Mouse (Mus musculus): ENCODE results near the gene Vwa5b2. TPM values are rescaled to one million over a fixed set of nuclear protein-coding genes. Genes with fewer than 3 reads are reported as not detected.

The Vwa5b2 gene
- polyA plus RNA-seq, 1 experiment, result 0.04 TPM

- TF ChIP-seq USF1 (IDR thresholded peaks at IDR 0.05; ENCODE audit: low read depth) (no peak), TCF3 (IDR thresholded peaks at IDR 0.05; ENCODE audit: insufficient read length, low read depth) (no peak)
- Histone ChIP-seq H3K79me2 (ENCODE audit: control insufficient read depth, insufficient read depth) (no peaks in the 10 kb centered on the region), H3K4me2 (ENCODE audit: low read depth) (no peak overlapping the region), H3K4me3 (no peak overlapping the region), H3ac (ENCODE audit: control insufficient read depth, insufficient read length) (no peak overlapping the region), H3K27me3 (ENCODE audit: control insufficient read depth, insufficient read depth, insufficient read length) (no peaks in the 10 kb centered on the region), H3K36me3 (ENCODE audit: control insufficient read depth, insufficient read depth) (no peaks in the 10 kb centered on the region)
Measured at GRCm38 (mm10) chr16:20638367-20638766, 49.1 kb downstream of the Vwa5b2 start.

GRCm38 (mm10) chr16:20642161-20642560 is 52.9 kb downstream of the Vwa5b2 start:
- Histone ChIP-seq H3K27me3 (ENCODE audit: control insufficient read depth, insufficient read depth, insufficient read length) (no peaks in the 10 kb centered on the region), H3K79me2 (ENCODE audit: control insufficient read depth, insufficient read depth) (no peaks in the 10 kb centered on the region)
- TF ChIP-seq TCF12 (IDR thresholded peaks at IDR 0.05; ENCODE audit: insufficient read depth, poor library complexity, severe bottlenecking), result no peak
- TF ChIP-seq CEBPB (IDR thresholded peaks at IDR 0.05; ENCODE audit: insufficient read depth, poor library complexity, severe bottlenecking), result no peak
- TF ChIP-seq E2F4 (IDR thresholded peaks at IDR 0.05; ENCODE audit: insufficient read depth), result no peak
- TF ChIP-seq REST (IDR thresholded peaks at IDR 0.05; ENCODE audit: insufficient read depth, insufficient read length), result no peak
- no peak for TF ChIP-seq MYOD1 (IDR thresholded peaks at IDR 0.05; ENCODE audit: control insufficient read depth in 1 of 3, insufficient read length in 2 of 3, low read depth in 2 of 3)
- TF ChIP-seq SRF (IDR thresholded peaks at IDR 0.05; ENCODE audit: control insufficient read depth, insufficient read length, low read depth), result no peak
- TF ChIP-seq USF1 (IDR thresholded peaks at IDR 0.05; ENCODE audit: low read depth), result no peak
- no peak for TF ChIP-seq TCF3 (IDR thresholded peaks at IDR 0.05; ENCODE audit: insufficient read length, low read depth)
- no peak for TF ChIP-seq POLR2A (IDR thresholded peaks at IDR 0.05; ENCODE audit: insufficient read length, low read depth)
- no peak for TF ChIP-seq MAX (IDR thresholded peaks at IDR 0.05; ENCODE audit: low read depth)
- TF ChIP-seq POLR2AphosphoS2 (IDR thresholded peaks at IDR 0.05; ENCODE audit: insufficient read length, low read depth), result no peak
- TF ChIP-seq MYOG (IDR thresholded peaks at IDR 0.05; ENCODE audit: control insufficient read depth in 1 of 3, insufficient read depth in 1 of 3, insufficient read length in 2 of 3, low read depth in 2 of 3), result no peak

GRCm38 (mm10) chr16:20643911-20644310 is 54.6 kb downstream of the Vwa5b2 start:
- no peak for TF ChIP-seq MAX (IDR thresholded peaks at IDR 0.05; ENCODE audit: low read depth)
- no peak for TF ChIP-seq USF1 (IDR thresholded peaks at IDR 0.05; ENCODE audit: low read depth)
- TF ChIP-seq POLR2A (IDR thresholded peaks at IDR 0.05; ENCODE audit: insufficient read length, low read depth), result no peak
- TF ChIP-seq CEBPB (IDR thresholded peaks at IDR 0.05; ENCODE audit: insufficient read depth, poor library complexity, severe bottlenecking), result no peak
- no peak for TF ChIP-seq TCF3 (IDR thresholded peaks at IDR 0.05; ENCODE audit: insufficient read length, low read depth)
- no peak for TF ChIP-seq MYOG (IDR thresholded peaks at IDR 0.05; ENCODE audit: control insufficient read depth in 1 of 3, insufficient read depth in 1 of 3, insufficient read length in 2 of 3, low read depth in 2 of 3)
- TF ChIP-seq REST (IDR thresholded peaks at IDR 0.05; ENCODE audit: insufficient read depth, insufficient read length), result no peak
- TF ChIP-seq MYOD1 (IDR thresholded peaks at IDR 0.05; ENCODE audit: control insufficient read depth in 1 of 3, insufficient read length in 2 of 3, low read depth in 2 of 3), result no peak
- TF ChIP-seq E2F4 (IDR thresholded peaks at IDR 0.05; ENCODE audit: insufficient read depth), result no peak
- TF ChIP-seq SRF (IDR thresholded peaks at IDR 0.05; ENCODE audit: control insufficient read depth, insufficient read length, low read depth), result no peak
- TF ChIP-seq TCF12 (IDR thresholded peaks at IDR 0.05; ENCODE audit: insufficient read depth, poor library complexity, severe bottlenecking), result no peak
- no peak for TF ChIP-seq POLR2AphosphoS2 (IDR thresholded peaks at IDR 0.05; ENCODE audit: insufficient read length, low read depth)
- no peak overlapping the region for H3K4me2 ChIP-seq (ENCODE audit: low read depth)

More at GRCm38 (mm10) chr16:20642161-20642560, 52.9 kb downstream of the Vwa5b2 start:
- Histone ChIP-seq H3ac (ENCODE audit: control insufficient read depth, insufficient read length) (no peak overlapping the region), H3K4me3 (no peak overlapping the region), H3K4me2 (ENCODE audit: low read depth) (no peak overlapping the region), H3K36me3 (ENCODE audit: control insufficient read depth, insufficient read depth) (no peaks in the 10 kb centered on the region)

GRCm38 (mm10) chr16:20651076-20651946 is 62.0 kb downstream of the Vwa5b2 start, which contains the start of gene Psmd2:
Psmd2 (plus strand) TSS chr16:20651652.
- Histone ChIP-seq H3K36me3 (ENCODE audit: control insufficient read depth, insufficient read depth) (peaks cover 12% of the 10 kb centered on the region), H3K27me3 (ENCODE audit: control insufficient read depth, insufficient read depth, insufficient read length) (no peaks in the 10 kb centered on the region), H3K4me3 (peak within 1 kb of the TSS; percentile 98), H3K79me2 (ENCODE audit: control insufficient read depth, insufficient read depth) (peaks cover 25% of the 10 kb centered on the region), H3K4me2 (ENCODE audit: low read depth) (peak within 1 kb of the TSS; percentile 92), H3ac (ENCODE audit: control insufficient read depth, insufficient read length) (peak within 1 kb of the TSS; percentile 22)
- peak in 2 of 3 experiments; percentile 24 to 66 for TF ChIP-seq MYOG (IDR thresholded peaks at IDR 0.05; ENCODE audit: control insufficient read depth in 1 of 3, insufficient read depth in 1 of 3, insufficient read length in 2 of 3, low read depth in 2 of 3)
- peak in 2 of 3 experiments; percentile 5 to 63 for TF ChIP-seq MYOD1 (IDR thresholded peaks at IDR 0.05; ENCODE audit: control insufficient read depth in 1 of 3, insufficient read length in 2 of 3, low read depth in 2 of 3)
- peak; percentile 28 for TF ChIP-seq REST (IDR thresholded peaks at IDR 0.05; ENCODE audit: insufficient read depth, insufficient read length)
- no peak for TF ChIP-seq CEBPB (IDR thresholded peaks at IDR 0.05; ENCODE audit: insufficient read depth, poor library complexity, severe bottlenecking)
- no peak for TF ChIP-seq MAX (IDR thresholded peaks at IDR 0.05; ENCODE audit: low read depth)
- peak; percentile 93 for TF ChIP-seq POLR2AphosphoS2 (IDR thresholded peaks at IDR 0.05; ENCODE audit: insufficient read length, low read depth)
- TF ChIP-seq POLR2A (IDR thresholded peaks at IDR 0.05; ENCODE audit: insufficient read length, low read depth), result peak; percentile 98

More at GRCm38 (mm10) chr16:20643911-20644310, 54.6 kb downstream of the Vwa5b2 start:
- no peaks in the 10 kb centered on the region for H3K79me2 ChIP-seq (ENCODE audit: control insufficient read depth, insufficient read depth)
- no peaks in the 10 kb centered on the region for H3K27me3 ChIP-seq (ENCODE audit: control insufficient read depth, insufficient read depth, insufficient read length)
- H3ac ChIP-seq (ENCODE audit: control insufficient read depth, insufficient read length), result no peak overlapping the region
- H3K36me3 ChIP-seq (ENCODE audit: control insufficient read depth, insufficient read depth), result no peaks in the 10 kb centered on the region
- no peak overlapping the region for H3K4me3 ChIP-seq
